Comparison of ENCODE assay signal across 8 mouse cellular contexts in genomic region chr7:84690101-84690509, GRCm38 (mm10). TPM values are rescaled to one million over a fixed set of nuclear protein-coding genes. Genes with fewer than 3 reads are reported as not detected.
DNase-seq lines count a peak whose midpoint lies in the region; ATAC-seq and TF ChIP-seq lines count a peak whose summit lies in the region.

No protein-coding gene starts in this region.

- TF ChIP-seq CTCF in MEL (IDR thresholded peaks at IDR 0.05 in 2 of 3, conservative IDR thresholded peaks at IDR 0.05 in 1 of 3; ENCODE audit: control insufficient read depth in 1 of 3, insufficient read depth in 1 of 3, low read depth in 2 of 3, low read length in 3 of 3, poor library complexity in 1 of 3, severe bottlenecking in 1 of 3), result no peak

- ATAC-seq in heart, embryonic 13.5 days (ENCODE audit: extremely low read depth, insufficient number of reproducible peaks, low FRiP score, low TSS enrichment), result no peak
- ATAC-seq in midbrain, embryonic 11.5 days (ENCODE audit: low FRiP score), result no peak

- no peaks in the 10 kb centered on the region for H3K36me3 ChIP-seq in heart, embryonic 13.5 days
- H3K36me3 ChIP-seq in MEL (ENCODE audit: control insufficient read depth in 1 of 2, insufficient read depth in 2 of 2, low read length in 2 of 2), result peaks cover 0 to 9% of the 10 kb centered on the region in 2 experiments; a peak in 2 of 4 replicates
- no peaks in the 10 kb centered on the region for H3K36me3 ChIP-seq in hindbrain, embryonic 10.5 days
- H3K36me3 ChIP-seq in midbrain, embryonic 11.5 days (ENCODE audit: control insufficient read depth, insufficient read depth, low read length), result no peaks in the 10 kb centered on the region

- H3K27ac ChIP-seq in heart, embryonic 13.5 days (replicated peaks), result no peak overlapping the region
- H3K27ac ChIP-seq in MEL (ENCODE audit: control insufficient read depth, low read depth, low read length), result no peak overlapping the region
- peak overlapping the region; percentile 96 for H3K27ac ChIP-seq in hindbrain, embryonic 10.5 days
- H3K27ac ChIP-seq in midbrain, embryonic 11.5 days (ENCODE audit: low read depth, low read length), result no peak overlapping the region

- no peaks in the 10 kb centered on the region for H3K27me3 ChIP-seq in heart, embryonic 13.5 days (replicated peaks)
- H3K27me3 ChIP-seq in MEL (ENCODE audit: control insufficient read depth in 1 of 2, insufficient read depth in 2 of 2, low read length in 2 of 2), result no peaks in the 10 kb centered on the region
- H3K27me3 ChIP-seq in hindbrain, embryonic 10.5 days (ENCODE audit: insufficient read depth, poor library complexity, severe bottlenecking), result no peaks in the 10 kb centered on the region
- H3K27me3 ChIP-seq in midbrain, embryonic 11.5 days (ENCODE audit: control insufficient read depth, insufficient read depth, low read length), result no peaks in the 10 kb centered on the region

- peak overlapping the region; percentile 81 for H3K9ac ChIP-seq in heart, embryonic 13.5 days
- H3K9ac ChIP-seq in MEL (ENCODE audit: control insufficient read depth, low read depth, low read length, poor library complexity, severe bottlenecking), result peak overlapping the region; percentile 44
- peak overlapping the region; percentile 5; the same call in 1 of the 2 replicates for H3K9ac ChIP-seq in midbrain, embryonic 11.5 days (ENCODE audit: low read length)

- no peak for TF ChIP-seq EP300 in MEL (IDR thresholded peaks at IDR 0.05; ENCODE audit: low read depth in 1 of 2, low read length in 2 of 2)

- DNase-seq in heart, postnatal 25 days (ENCODE audit: low spot score), result no peak
- no peak for DNase-seq in MEL (ENCODE audit: low read depth, low spot score)
- no peak for DNase-seq in hindbrain, embryonic 10.5 days (ENCODE audit: low spot score)
- no peak for DNase-seq in midbrain, embryonic 11.5 days (ENCODE audit: low spot score, missing footprints)
- DNase-seq in cerebellum, postnatal 4 days (ENCODE audit: low spot score in 2 of 2), result no peak
- DNase-seq in thymus, postnatal 25 days, result no peak
- DNase-seq in adrenal gland, adult 8-10 months, result no peak

- 5% methylated on average over 19 of the region's 19 CpGs for WGBS in heart, embryonic 13.5 days
- WGBS in hindbrain, embryonic 10.5 days, result 5% methylated on average over 19 of the region's 19 CpGs
- 4% methylated on average over 19 of the region's 19 CpGs for WGBS in midbrain, embryonic 11.5 days

- peak overlapping the region; percentile 79 for H3K4me3 ChIP-seq in heart, embryonic 13.5 days
- H3K4me3 ChIP-seq in MEL (ENCODE audit: control insufficient read depth in 1 of 2, insufficient read depth in 1 of 2, low read depth in 2 of 2, low read length in 2 of 2), result peak overlapping the region; percentile 58 to 84
- peak overlapping the region; percentile 92 for H3K4me3 ChIP-seq in hindbrain, embryonic 10.5 days
- peak overlapping the region; percentile 52 for H3K4me3 ChIP-seq in midbrain, embryonic 11.5 days (ENCODE audit: low read depth, low read length)

- no peak for TF ChIP-seq POLR2A in MEL (IDR thresholded peaks at IDR 0.05; ENCODE audit: control insufficient read depth in 1 of 2, insufficient read depth in 1 of 2, low read depth in 1 of 2, low read length in 2 of 2, poor library complexity in 1 of 2)

- peaks cover 22% of the 10 kb centered on the region for H3K4me1 ChIP-seq in heart, embryonic 13.5 days
- peaks cover 0 to 9% of the 10 kb centered on the region in 2 experiments; a peak in 2 of 4 replicates for H3K4me1 ChIP-seq in MEL (ENCODE audit: control insufficient read depth in 1 of 2, insufficient read depth in 2 of 2, low read length in 2 of 2)
- H3K4me1 ChIP-seq in hindbrain, embryonic 10.5 days (replicated peaks), result peaks cover 15% of the 10 kb centered on the region; the same call in 1 of the 2 replicates
- peaks cover 4% of the 10 kb centered on the region; the same call in 1 of the 2 replicates for H3K4me1 ChIP-seq in midbrain, embryonic 11.5 days (ENCODE audit: control insufficient read depth, insufficient read depth, low read length)

- H3K9me3 ChIP-seq in heart, embryonic 13.5 days, result no peaks in the 10 kb centered on the region
- no peaks in the 10 kb centered on the region for H3K9me3 ChIP-seq in MEL (replicated peaks; ENCODE audit: insufficient read depth, low read length)
- no peaks in the 10 kb centered on the region for H3K9me3 ChIP-seq in hindbrain, embryonic 10.5 days
- no peaks in the 10 kb centered on the region for H3K9me3 ChIP-seq in midbrain, embryonic 11.5 days (ENCODE audit: control insufficient read depth, low read length)

- H3K4me2 ChIP-seq in heart, embryonic 13.5 days, result peak overlapping the region; percentile 94
- peak overlapping the region; percentile 65 for H3K4me2 ChIP-seq in midbrain, embryonic 11.5 days

- intact Hi-C loops in heart, postnatal 25 days (cut with DNase I), result loop anchor here (5.0 kb wide), 1 partner anchor 83 kb away; the partner anchor contains the start of gene Fah

- no peak for TF ChIP-seq RAD21 in MEL (IDR thresholded peaks at IDR 0.05; ENCODE audit: low read depth, low read length)

- H3K79me2 ChIP-seq in MEL (ENCODE audit: control insufficient read depth, insufficient read depth, low read length, poor library complexity), result peaks cover 4% of the 10 kb centered on the region

TF ChIP-seq in MEL, 35 proteins besides CTCF, POLR2A, EP300 and RAD21:
- TF ChIP-seq GATA1 (IDR thresholded peaks at IDR 0.05; ENCODE audit: low read depth, low read length) (no peak), SMC3 (IDR thresholded peaks at IDR 0.05; ENCODE audit: low read depth, low read length) (no peak), POLR2AphosphoS2 (IDR thresholded peaks at IDR 0.05; ENCODE audit: low read length) (no peak), USF1 (IDR thresholded peaks at IDR 0.05; ENCODE audit: low read depth, low read length) (no peak), KAT2A (conservative IDR thresholded peaks at IDR 0.05; ENCODE audit: low read depth, low read length) (no peak), RCOR1 (IDR thresholded peaks at IDR 0.05; ENCODE audit: low read depth, low read length) (no peak), TBP (IDR thresholded peaks at IDR 0.05; ENCODE audit: low read depth, low read length) (no peak), TCF12 (IDR thresholded peaks at IDR 0.05; ENCODE audit: low read depth, low read length) (no peak), BHLHE40 (IDR thresholded peaks at IDR 0.05; ENCODE audit: borderline replicate concordance, low read depth, low read length) (no peak), NRF1 (IDR thresholded peaks at IDR 0.05; ENCODE audit: insufficient read depth, low read depth, low read length, poor library complexity, severe bottlenecking) (no peak), USF2 (IDR thresholded peaks at IDR 0.05; ENCODE audit: borderline replicate concordance in 1 of 2, insufficient read depth in 1 of 2, low read depth in 1 of 2, low read length in 2 of 2) (no peak), ETS1 (IDR thresholded peaks at IDR 0.05; ENCODE audit: low read depth, low read length) (no peak), NELFE (IDR thresholded peaks at IDR 0.05; ENCODE audit: low read depth, low read length) (no peak), ZKSCAN1 (IDR thresholded peaks at IDR 0.05; ENCODE audit: low read depth, low read length) (no peak), MAFK (IDR thresholded peaks at IDR 0.05; ENCODE audit: borderline replicate concordance, low read depth, low read length) (no peak), MAX (IDR thresholded peaks at IDR 0.05; ENCODE audit: low read length) (no peak), CHD1 (IDR thresholded peaks at IDR 0.05; ENCODE audit: low read depth, low read length) (no peak), ZNF384 (IDR thresholded peaks at IDR 0.05; ENCODE audit: low read depth, low read length) (no peak), CHD2 (IDR thresholded peaks at IDR 0.05; ENCODE audit: low read length) (no peak), MXI1 (IDR thresholded peaks at IDR 0.05; ENCODE audit: low read depth, low read length) (no peak)

RNA-seq across cellular contexts. Expression of gene Zfand6, which starts 0.3 kb away (rescaled TPM):
- 134 and 149 TPM in 2 replicates for polyA plus RNA-seq in heart, embryonic 13.5 days (2015; fragmentation: Nextera tagmentation; extraction: Ambion mirVana)
- 100 to 1,000 TPM in 1 of 2 experiments, 10 to 100 TPM in 1; 96.6 to 101 TPM for total RNA-seq in heart, postnatal 25 days (2021)
- 20.3 and 26.8 TPM in 2 replicates for total RNA-seq in MEL (2012; rRNA removed)
- 100 to 1,000 TPM in 1 of 2 experiments, 10 to 100 TPM in 1; 39.9 to 315 TPM for polyA plus RNA-seq in MEL (2012; ENCODE audit: insufficient read depth in 1 of 2, insufficient read length in 2 of 2, low read depth in 1 of 2, low replicate concordance in 2 of 2, missing spikeins in 1 of 2)
- 162 and 174 TPM in 2 replicates for polyA plus RNA-seq in hindbrain, embryonic 10.5 days (2016; fragmentation: Nextera tagmentation; extraction: Ambion mirVana)
- polyA plus RNA-seq in midbrain, embryonic 11.5 days (2014; fragmentation: Nextera tagmentation; extraction: Ambion mirVana), result 245 and 246 TPM in 2 replicates
- total RNA-seq in adrenal gland, adult 8-10 months (2022), result 100 to 1,000 TPM in 3 of 4 experiments, 10 to 100 TPM in 1; 99.6 to 121 (median 113) TPM

Comparison
In these comparisons a context has a peak if more than half of its experiments do, and no peak if none do; other contexts are left out.
1. H3K9ac ChIP-seq: peak in every context shown above with its lines; median percentile 81 in heart, embryonic 13.5 days; 44 in MEL; 5 in midbrain, embryonic 11.5 days.